Mouse (Mus musculus): Measurements from ENCODE around the gene Ncmap. TPM values are rescaled to one million over a fixed set of nuclear protein-coding genes. Genes with fewer than 3 reads are reported as not detected.
"Not testable (repeated sequence)": the region's sequence is repeated elsewhere in the genome, so short reads cannot be mapped to it uniquely, and the experiment has no call there.

The Ncmap gene
- polyA plus RNA-seq, 1 experiment from 2014 or later = 0.37 TPM

- Histone ChIP-seq H3K27ac (ENCODE audit: poor library complexity, severe bottlenecking) (no peak overlapping the region), H3K27me3 (replicated peaks) (no peaks in the 10 kb centered on the region), H3K9me3 (replicated peaks) (peaks cover 3% of the 10 kb centered on the region; the same call in 1 of the 2 replicates), H3K9ac (no peak overlapping the region), H3K4me2 (no peak overlapping the region), H3K4me3 (no peak overlapping the region), H3K4me1 (replicated peaks) (no peaks in the 10 kb centered on the region), H3K36me3 (no peaks in the 10 kb centered on the region)
- 57% methylated on average over 3 of the region's 3 CpGs for WGBS
- ATAC-seq (ENCODE audit: insufficient number of reproducible peaks, low FRiP score) = no peak
Measured at GRCm38 (mm10) chr4:135375444-135375843, 22.6 kb downstream of the Ncmap start.

DNA sequence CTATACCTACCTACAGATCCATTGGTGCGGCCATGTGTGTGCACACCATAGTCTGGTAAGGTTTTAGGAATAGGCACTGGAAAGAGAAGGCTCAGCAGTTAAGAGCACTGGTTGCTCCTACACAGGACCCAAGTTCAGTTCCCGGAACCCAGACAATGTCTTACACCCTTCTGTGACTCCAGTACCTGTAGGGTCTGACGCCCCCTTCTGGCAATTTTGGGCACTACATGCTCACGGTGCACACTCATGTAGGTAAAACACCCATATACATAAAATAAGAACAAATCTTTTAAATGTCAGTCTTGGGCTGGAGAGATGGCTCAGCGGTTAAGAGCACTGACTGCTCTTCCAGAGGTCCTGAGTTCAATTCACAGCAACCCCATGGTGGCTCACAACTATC lies 24.7 kb downstream of the Ncmap start:
- H3K4me2 ChIP-seq = no peak overlapping the region
- H3K27ac ChIP-seq (ENCODE audit: poor library complexity, severe bottlenecking) = no peak overlapping the region
- H3K36me3 ChIP-seq = no peaks in the 10 kb centered on the region
- H3K9me3 ChIP-seq (replicated peaks) = peaks cover 3% of the 10 kb centered on the region; the same call in 1 of the 2 replicates
- no peaks in the 10 kb centered on the region for H3K27me3 ChIP-seq (replicated peaks)
- no peaks in the 10 kb centered on the region for H3K4me1 ChIP-seq (replicated peaks)
- WGBS = 75% methylated on average over 5 of the region's 5 CpGs
- no peak overlapping the region for H3K9ac ChIP-seq
- H3K4me3 ChIP-seq = no peak overlapping the region
- no peak for ATAC-seq (ENCODE audit: insufficient number of reproducible peaks, low FRiP score)

- no peak overlapping the region for H3K4me2 ChIP-seq
- ATAC-seq (ENCODE audit: insufficient number of reproducible peaks, low FRiP score) = no peak
- H3K9ac ChIP-seq = no peak overlapping the region
- H3K27me3 ChIP-seq (replicated peaks) = no peaks in the 10 kb centered on the region
- H3K4me1 ChIP-seq (replicated peaks) = no peaks in the 10 kb centered on the region
- H3K4me3 ChIP-seq = no peak overlapping the region
- H3K36me3 ChIP-seq = no peaks in the 10 kb centered on the region
- H3K9me3 ChIP-seq (replicated peaks) = peaks cover under 1% of the 10 kb centered on the region; the same call in 1 of the 2 replicates
- WGBS = 81% methylated on average over 11 of the region's 11 CpGs
- no peak overlapping the region for H3K27ac ChIP-seq (ENCODE audit: poor library complexity, severe bottlenecking)
Measured at GRCm38 (mm10) chr4:135370372-135370771, 27.7 kb downstream of the Ncmap start.

DNA sequence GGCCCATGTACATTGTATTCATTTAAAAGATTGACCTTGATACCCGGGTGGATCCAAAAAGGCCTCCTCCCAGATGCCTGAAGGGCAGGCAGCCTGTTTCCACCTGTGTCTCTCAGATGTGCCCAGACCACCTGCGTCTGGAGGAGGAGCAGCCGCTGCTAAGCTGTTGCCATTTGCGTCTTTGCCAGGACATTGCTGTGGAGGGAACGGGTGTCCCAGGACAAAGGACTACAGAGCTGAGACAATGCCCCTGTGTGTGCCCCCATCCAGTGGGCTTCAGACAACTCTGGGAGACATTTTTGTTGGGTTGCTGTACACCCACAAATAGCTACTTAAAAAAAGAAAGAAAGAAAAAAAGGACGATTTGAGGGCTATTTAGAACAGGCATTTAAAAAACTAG lies 35.2 kb downstream of the Ncmap start:
- H3K36me3 ChIP-seq = no peaks in the 10 kb centered on the region
- H3K9ac ChIP-seq = no peak overlapping the region
- WGBS = 40% methylated on average over 6 of the region's 6 CpGs
- H3K4me1 ChIP-seq (replicated peaks) = no peaks in the 10 kb centered on the region
- H3K4me3 ChIP-seq = no peak overlapping the region
- no peak overlapping the region for H3K4me2 ChIP-seq
- no peak for ATAC-seq (ENCODE audit: insufficient number of reproducible peaks, low FRiP score)
- H3K9me3 ChIP-seq (replicated peaks) = no peaks in the 10 kb centered on the region
- no peak overlapping the region for H3K27ac ChIP-seq (ENCODE audit: poor library complexity, severe bottlenecking)
- H3K27me3 ChIP-seq (replicated peaks) = 0 out of 2 replicates have a peak, but pooled peaks cover 8% of the 10 kb centered on the region

DNA sequence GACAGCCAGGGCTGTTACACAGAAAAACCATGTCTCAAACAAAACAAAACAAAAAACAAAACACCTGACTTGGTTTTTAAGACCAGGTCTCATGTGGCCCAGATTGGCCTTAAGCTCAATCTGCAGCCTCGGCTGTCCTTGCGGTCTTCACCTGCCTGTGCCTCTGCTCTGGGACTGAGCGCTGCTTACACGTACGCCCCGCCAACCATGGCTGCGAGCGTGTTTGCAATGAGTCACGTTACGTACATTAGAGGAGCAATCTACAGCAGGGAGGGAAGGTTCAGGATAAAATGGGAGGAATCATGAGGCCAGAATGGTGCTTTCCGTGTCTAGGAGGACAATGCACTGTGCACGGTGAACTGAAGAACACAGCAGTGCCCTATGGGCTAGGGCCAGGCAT lies 36.3 kb downstream of the Ncmap start:
- 88% methylated on average over 12 of the region's 12 CpGs for WGBS
- no peak overlapping the region for H3K27ac ChIP-seq (ENCODE audit: poor library complexity, severe bottlenecking)
- H3K9ac ChIP-seq = no peak overlapping the region
- H3K27me3 ChIP-seq (replicated peaks) = peaks cover 18% of the 10 kb centered on the region; the same call in 1 of the 2 replicates
- no peak overlapping the region for H3K4me2 ChIP-seq
- H3K4me1 ChIP-seq (replicated peaks) = no peaks in the 10 kb centered on the region
- H3K4me3 ChIP-seq = no peak overlapping the region
- H3K36me3 ChIP-seq = no peaks in the 10 kb centered on the region
- H3K9me3 ChIP-seq (replicated peaks) = no peaks in the 10 kb centered on the region
- no peak for ATAC-seq (ENCODE audit: insufficient number of reproducible peaks, low FRiP score)

- Histone ChIP-seq H3K4me3 (no peak overlapping the region), H3K4me2 (no peak overlapping the region), H3K27me3 (replicated peaks) (peaks cover 15% of the 10 kb centered on the region; the same call in 1 of the 2 replicates), H3K9me3 (replicated peaks) (no peaks in the 10 kb centered on the region), H3K27ac (ENCODE audit: poor library complexity, severe bottlenecking) (no peak overlapping the region), H3K4me1 (replicated peaks) (peaks cover 8% of the 10 kb centered on the region), H3K9ac (no peak overlapping the region), H3K36me3 (no peaks in the 10 kb centered on the region)
- no peak for ATAC-seq (ENCODE audit: insufficient number of reproducible peaks, low FRiP score)
- WGBS = under 1% methylated on average over 6 of the region's 6 CpGs
Measured at GRCm38 (mm10) chr4:135358736-135359135, 39.3 kb downstream of the Ncmap start.

DNA sequence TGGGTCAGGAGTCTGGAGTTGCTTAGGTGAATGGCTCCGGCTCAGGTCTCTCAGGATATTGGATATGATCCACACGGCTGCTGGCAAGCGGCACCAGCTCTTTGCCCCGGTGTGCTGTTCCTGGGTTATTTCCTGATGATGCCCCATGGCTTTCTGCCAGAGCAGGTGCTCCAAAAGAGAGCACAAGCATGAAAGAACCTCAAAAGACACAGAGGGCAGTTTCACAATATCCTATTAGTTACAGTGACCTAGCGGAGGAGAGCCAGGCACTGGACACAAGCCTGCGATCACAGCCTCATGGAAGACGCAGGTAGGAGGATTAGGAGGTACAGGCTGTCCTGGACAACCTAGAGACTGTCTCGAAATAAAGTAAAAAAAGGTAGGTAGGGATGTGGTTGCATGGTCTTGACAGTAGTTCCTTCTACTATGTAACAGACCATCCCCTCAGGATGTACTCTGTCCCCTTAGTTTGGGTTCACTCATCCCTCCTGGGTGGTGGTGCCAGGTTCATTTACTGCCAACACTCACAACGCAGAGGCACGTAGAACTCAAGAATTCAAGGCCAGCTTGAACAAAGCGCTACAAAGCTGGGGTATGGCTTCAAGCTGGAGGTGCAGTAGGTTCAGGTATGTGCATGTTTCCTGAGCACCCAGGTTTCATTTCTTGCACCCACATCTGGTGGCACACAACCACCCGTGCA lies 40.7 kb downstream of the Ncmap start:
- WGBS = 82% methylated on average over 12 of the region's 12 CpGs
- no peaks in the 10 kb centered on the region for H3K36me3 ChIP-seq
- H3K4me2 ChIP-seq = no peak overlapping the region

DNA sequence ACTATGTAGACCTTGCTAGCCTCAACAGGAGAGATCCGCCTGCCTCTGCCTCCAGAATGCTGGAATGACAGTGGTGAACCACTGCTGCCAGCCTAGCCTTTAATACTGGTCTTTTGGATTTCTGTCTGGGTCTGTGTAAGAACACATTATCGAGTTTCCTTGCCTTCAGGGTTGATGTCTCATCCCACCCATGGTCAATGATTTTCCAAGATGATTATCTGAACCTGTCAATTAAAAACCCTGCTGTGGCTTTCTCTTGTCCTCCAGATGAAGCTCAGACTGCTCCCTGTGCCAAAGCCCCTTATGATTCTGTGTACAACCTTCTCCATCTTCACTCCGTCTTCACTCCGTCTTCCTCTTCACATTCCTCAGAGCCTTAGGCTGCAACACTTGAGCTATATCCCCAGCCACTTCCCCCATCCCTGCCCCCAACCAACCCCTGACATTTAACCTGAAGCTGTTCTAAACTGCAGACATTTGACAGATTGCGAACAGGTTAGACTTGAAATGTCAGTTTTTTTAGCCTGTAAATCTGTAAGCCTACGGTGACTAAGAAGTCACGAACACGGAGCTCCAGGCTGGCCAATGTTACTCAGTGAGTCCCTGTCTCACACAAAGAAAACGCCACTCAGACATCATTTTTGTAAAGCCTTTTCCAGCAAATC lies 42.0 kb downstream of the Ncmap start:
- no peak overlapping the region for H3K9ac ChIP-seq
- 0 out of 2 replicates have a peak, but pooled peaks cover 3% of the 10 kb centered on the region for H3K36me3 ChIP-seq
- H3K27ac ChIP-seq (ENCODE audit: poor library complexity, severe bottlenecking) = no peak overlapping the region
- H3K4me1 ChIP-seq (replicated peaks) = peaks cover 18% of the 10 kb centered on the region
- no peak overlapping the region for H3K4me3 ChIP-seq
- ATAC-seq (ENCODE audit: insufficient number of reproducible peaks, low FRiP score) = no peak
- no peak overlapping the region for H3K4me2 ChIP-seq
- WGBS = 79% methylated on average over 9 of the region's 9 CpGs
- no peaks in the 10 kb centered on the region for H3K9me3 ChIP-seq (replicated peaks)
- H3K27me3 ChIP-seq (replicated peaks) = peaks cover 10% of the 10 kb centered on the region; the same call in 1 of the 2 replicates

More for the DNA sequence above, 40.7 kb downstream of the Ncmap start:
- Histone ChIP-seq H3K9ac (no peak overlapping the region), H3K4me1 (replicated peaks) (peaks cover 8% of the 10 kb centered on the region), H3K27ac (ENCODE audit: poor library complexity, severe bottlenecking) (no peak overlapping the region), H3K27me3 (replicated peaks) (peaks cover 10% of the 10 kb centered on the region; the same call in 1 of the 2 replicates), H3K9me3 (replicated peaks) (no peaks in the 10 kb centered on the region), H3K4me3 (no peak overlapping the region)
- no peak for ATAC-seq (ENCODE audit: insufficient number of reproducible peaks, low FRiP score)

- not testable (repeated sequence) for ATAC-seq (ENCODE audit: insufficient number of reproducible peaks, low FRiP score); H3K36me3 ChIP-seq; H3K4me3 ChIP-seq; H3K9me3 ChIP-seq (replicated peaks); H3K9ac ChIP-seq
- H3K27ac ChIP-seq (ENCODE audit: poor library complexity, severe bottlenecking) = peak overlapping the region; percentile 99; the same call in 1 of the 2 replicates
- H3K27me3 ChIP-seq (replicated peaks) = peaks cover 10% of the 10 kb centered on the region; the same call in 1 of the 2 replicates
- peaks cover 18% of the 10 kb centered on the region for H3K4me1 ChIP-seq (replicated peaks)
- H3K4me2 ChIP-seq = 0 out of 2 replicates have a peak overlapping the region, but pooled peaks have one; percentile 76
Measured at GRCm38 (mm10) chr4:135354751-135355150, 43.3 kb downstream of the Ncmap start.

GRCm38 (mm10) chr4:135353794-135354450 lies 44.1 kb downstream of the Ncmap start:
- H3K4me1 ChIP-seq (replicated peaks) = peaks cover 18% of the 10 kb centered on the region
- 16% methylated on average over 12 of the region's 12 CpGs for WGBS
- no peak for ATAC-seq (ENCODE audit: insufficient number of reproducible peaks, low FRiP score)

More at GRCm38 (mm10) chr4:135353794-135354450, 44.1 kb downstream of the Ncmap start:
- Histone ChIP-seq H3K4me2 (peak overlapping the region; percentile 76), H3K27me3 (replicated peaks) (peaks cover 10% of the 10 kb centered on the region; the same call in 1 of the 2 replicates), H3K4me3 (peak overlapping the region; percentile 99), H3K27ac (ENCODE audit: poor library complexity, severe bottlenecking) (peak overlapping the region; percentile 99), H3K9me3 (replicated peaks) (no peaks in the 10 kb centered on the region), H3K36me3 (peaks cover 14% of the 10 kb centered on the region), H3K9ac (peak overlapping the region; percentile 63)

Data from heart, embryonic 12.5 days (tissue).